Mouse (Mus musculus) midbrain, embryonic 14.5 days (tissue): ENCODE measurements around the gene Ctnnal1. TPM values are rescaled to one million over a fixed set of nuclear protein-coding genes. Genes with fewer than 3 reads are reported as not detected.

Experiments used
- ATAC-seq: fragments of 200-750 bp; cut with Nextera tagmentation; 2 replicates; pipeline ENCODE4 v1.8.0; 2017; ENCODE audit warnings: moderate number of reproducible peaks, moderate library complexity; ENCODE audit not compliant: low FRiP score, low TSS enrichment
- DNase-seq: peaks from one replicate; pipeline ENCODE4 v3.0.0-alpha.2; 2015
- H3K27ac ChIP-seq: fragments of 300-500 bp; sonication (generic); replicated peaks from 2 replicates; pipeline ENCODE4 v1.5.1; 2014; ENCODE audit warnings: mild to moderate bottlenecking, low read depth, low read length, moderate library complexity
- H3K27me3 ChIP-seq: fragments of 300-500 bp; sonication (generic); 2 replicates; pipeline ENCODE4 v1.6.1; 2014; ENCODE audit warnings: low read length, control low read depth, mixed read lengths; ENCODE audit not compliant: control insufficient read depth, insufficient read depth
- H3K36me3 ChIP-seq: fragments of 300-500 bp; sonication (generic); 2 replicates; pipeline ENCODE4 v1.6.1; 2014; ENCODE audit warnings: low read length, control low read depth; ENCODE audit not compliant: control insufficient read depth, insufficient read depth
- H3K4me1 ChIP-seq: fragments of 300-500 bp; sonication (generic); 2 replicates; pipeline ENCODE4 v1.6.1; 2014; ENCODE audit warnings: mild to moderate bottlenecking, antibody characterized with exemption, low read length, control low read depth; ENCODE audit not compliant: control insufficient read depth, insufficient read depth
- H3K4me2 ChIP-seq: fragments of 300-500 bp; sonication (generic); 2 replicates; pipeline ENCODE4 v1.6.1; 2014; ENCODE audit warnings: mild to moderate bottlenecking, low read length, moderate library complexity
- H3K4me3 ChIP-seq: fragments of 300-500 bp; sonication (generic); replicated peaks from 2 replicates; pipeline ENCODE4 v1.5.1; 2014; ENCODE audit warnings: low read depth, low read length
- H3K9ac ChIP-seq: fragments of 300-500 bp; sonication (generic); replicated peaks from 2 replicates; pipeline ENCODE4 v1.6.1; 2014; ENCODE audit warnings: mild to moderate bottlenecking, low read length, moderate library complexity
- H3K9me3 ChIP-seq: fragments of 300-500 bp; sonication (generic); 2 replicates; pipeline ENCODE4 v1.6.1; 2016; ENCODE audit warnings: low read length, control low read depth, mixed read lengths; ENCODE audit not compliant: control insufficient read depth
- WGBS: fragments of 180-500 bp; shearing (Covaris S2); extraction: QIAGEN DNeasy Blood & Tissue Kit; methylation state at CpG from one replicate; pipeline ENCODE4 v1.1.7; 2014; 5-methylcytosine and 5-hydroxymethylcytosine counted together
- polyA plus RNA-seq: library from polyadenylated mRNA; unstranded; fragments of >200 nt; fragmentation: Nextera tagmentation; extraction: Ambion mirVana; gene quantifications from 2 replicates; pipeline ENCODE4 v1.2.1, GENCODE M21; 2014

Ctnnal1 gene
- polyA plus RNA-seq, 1 experiment from 2014 or later: 13.0 TPM

DNA sequence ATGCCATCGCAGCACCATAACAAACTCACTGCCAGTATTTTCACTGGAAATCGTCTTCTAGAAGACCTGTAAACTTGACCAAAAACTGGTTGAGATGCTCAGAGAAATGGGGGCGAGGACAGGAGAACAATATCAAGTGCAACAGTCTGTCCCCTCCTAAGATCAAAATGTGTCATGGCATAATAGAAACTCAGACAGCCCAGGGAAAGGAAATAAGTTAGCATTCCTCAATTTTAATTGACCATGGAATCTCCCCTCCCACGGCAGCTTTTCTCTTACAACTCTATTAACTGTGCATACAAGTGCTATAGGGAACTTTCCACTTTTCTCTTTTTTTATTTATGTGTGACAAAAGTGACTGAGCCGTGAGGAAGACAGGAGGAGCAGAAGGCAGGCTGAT, 2.8 kb upstream of the Ctnnal1 start:
- no peak overlapping the region for H3K27ac ChIP-seq
- H3K9me3 ChIP-seq: no peaks in the 10 kb centered on the region
- H3K27me3 ChIP-seq: no peaks in the 10 kb centered on the region
- H3K9ac ChIP-seq: no peak overlapping the region
- H3K36me3 ChIP-seq: no peaks in the 10 kb centered on the region
- H3K4me1 ChIP-seq: peaks cover 15% of the 10 kb centered on the region
- DNase-seq: no peak
- WGBS: 67% methylated on average over 5 of the region's 5 CpGs
- no peak for ATAC-seq
- no peak overlapping the region for H3K4me3 ChIP-seq
- H3K4me2 ChIP-seq: no peak overlapping the region

- no peaks in the 10 kb centered on the region for H3K9me3 ChIP-seq
- no peak for DNase-seq
- no peaks in the 10 kb centered on the region for H3K36me3 ChIP-seq
- no peak overlapping the region for H3K9ac ChIP-seq
- H3K27ac ChIP-seq: no peak overlapping the region
- H3K4me3 ChIP-seq: no peak overlapping the region
- no peak for ATAC-seq
- peaks cover 15% of the 10 kb centered on the region for H3K4me1 ChIP-seq
- H3K27me3 ChIP-seq: no peaks in the 10 kb centered on the region
- WGBS: 47% methylated on average over 4 of the region's 4 CpGs
- H3K4me2 ChIP-seq: no peak overlapping the region
These were observed 983 bp upstream of the Ctnnal1 start for GRCm38 (mm10) chr4:56865971-56866370.

GRCm38 (mm10) chr4:56864417-56865001, 479 bp downstream of the Ctnnal1 start:
- WGBS: under 1% methylated on average over 49 of the region's 49 CpGs
- H3K4me3 ChIP-seq: peak overlapping the region; percentile 82

GRCm38 (mm10) chr4:56864016-56864415, 972 bp downstream of the Ctnnal1 start:
- ATAC-seq: no peak
- DNase-seq: peak; percentile 28
- no peaks in the 10 kb centered on the region for H3K9me3 ChIP-seq
- H3K27ac ChIP-seq: no peak overlapping the region
- peak overlapping the region; percentile 82 for H3K4me3 ChIP-seq
- peak overlapping the region; percentile 71 for H3K4me2 ChIP-seq
- no peaks in the 10 kb centered on the region for H3K27me3 ChIP-seq
- 45% methylated on average over 4 of the region's 4 CpGs for WGBS
- no peaks in the 10 kb centered on the region for H3K36me3 ChIP-seq
- H3K9ac ChIP-seq: peak overlapping the region; percentile 92
- H3K4me1 ChIP-seq: peaks cover 15% of the 10 kb centered on the region

More at GRCm38 (mm10) chr4:56864417-56865001, 479 bp downstream of the Ctnnal1 start:
- H3K9me3 ChIP-seq: no peaks in the 10 kb centered on the region
- peaks cover 15% of the 10 kb centered on the region for H3K4me1 ChIP-seq
- H3K27me3 ChIP-seq: no peaks in the 10 kb centered on the region
- peak overlapping the region; percentile 92 for H3K9ac ChIP-seq
- H3K27ac ChIP-seq: peak overlapping the region; percentile 82
- H3K4me2 ChIP-seq: peak overlapping the region; percentile 71
- no peaks in the 10 kb centered on the region for H3K36me3 ChIP-seq
- DNase-seq (peak; percentile 77), ATAC-seq (peak; percentile 70)

DNA sequence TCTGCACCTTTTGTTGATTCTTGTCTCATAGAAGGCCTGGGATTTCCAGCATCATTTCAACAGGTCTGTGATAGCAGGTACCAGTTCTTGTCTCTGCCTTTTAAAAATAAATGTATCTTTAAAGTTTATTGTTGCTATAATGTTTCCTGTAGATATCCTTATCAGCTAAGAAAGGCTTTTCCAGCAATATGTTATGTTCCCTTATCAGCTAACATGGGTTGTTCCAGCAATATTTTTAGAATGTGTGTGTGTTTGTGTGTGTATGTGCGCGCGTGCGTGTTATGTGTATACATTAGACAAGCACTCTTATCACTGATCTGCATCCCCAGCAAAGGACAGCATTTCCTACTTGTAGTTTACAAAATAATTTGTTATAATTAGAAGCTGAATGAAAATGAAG, 3.4 kb downstream of the Ctnnal1 start:
- no peak overlapping the region for H3K27ac ChIP-seq
- no peak overlapping the region for H3K4me2 ChIP-seq
- peaks cover 15% of the 10 kb centered on the region for H3K4me1 ChIP-seq
- no peaks in the 10 kb centered on the region for H3K36me3 ChIP-seq
- DNase-seq: no peak
- no peaks in the 10 kb centered on the region for H3K27me3 ChIP-seq
- 97% methylated on average over 4 of the region's 4 CpGs for WGBS
- no peak overlapping the region for H3K4me3 ChIP-seq
- no peak for ATAC-seq
- no peaks in the 10 kb centered on the region for H3K9me3 ChIP-seq
- H3K9ac ChIP-seq: no peak overlapping the region

- DNase-seq: no peak
- Histone ChIP-seq H3K36me3 (no peaks in the 10 kb centered on the region), H3K9ac (no peak overlapping the region), H3K9me3 (no peaks in the 10 kb centered on the region), H3K4me3 (no peak overlapping the region), H3K27me3 (no peaks in the 10 kb centered on the region), H3K4me1 (peaks cover 10% of the 10 kb centered on the region), H3K27ac (no peak overlapping the region), H3K4me2 (no peak overlapping the region)
- ATAC-seq: no peak
- 77% methylated on average over 9 of the region's 9 CpGs for WGBS
These were observed 6.3 kb downstream of the Ctnnal1 start for GRCm38 (mm10) chr4:56858733-56859132.

DNA sequence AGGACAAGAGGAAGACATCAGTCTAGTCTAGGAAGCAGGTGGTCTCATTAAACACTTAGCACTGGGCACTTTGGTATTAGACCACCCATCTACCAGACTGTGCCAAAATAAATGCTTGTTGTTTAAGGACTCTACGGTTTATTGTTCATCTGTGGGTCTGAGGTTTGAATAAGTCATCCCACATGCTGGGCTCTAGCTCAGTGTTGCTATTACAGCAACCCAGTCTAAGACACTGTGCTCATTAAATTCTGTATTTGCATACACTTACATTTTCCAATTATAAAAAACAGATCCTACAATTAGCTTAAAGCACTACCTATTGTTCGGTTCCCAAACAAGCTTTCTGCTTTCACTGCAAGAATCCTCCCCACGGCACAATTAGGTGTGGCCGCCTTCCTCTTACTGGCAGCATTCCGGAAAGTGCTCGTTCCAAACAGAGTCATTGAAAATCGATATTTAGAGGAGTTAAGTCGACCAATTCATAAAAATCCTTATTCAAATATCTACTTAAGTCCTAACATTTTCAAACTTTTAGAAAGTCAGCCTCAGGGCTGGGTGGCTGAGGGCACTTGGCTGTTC, 8.5 kb downstream of the Ctnnal1 start:
- Histone ChIP-seq H3K9me3 (no peaks in the 10 kb centered on the region), H3K4me3 (no peak overlapping the region), H3K27me3 (no peaks in the 10 kb centered on the region), H3K4me1 (no peaks in the 10 kb centered on the region), H3K4me2 (no peak overlapping the region), H3K9ac (no peak overlapping the region), H3K27ac (no peak overlapping the region), H3K36me3 (no peaks in the 10 kb centered on the region)
- 94% methylated on average over 8 of the region's 8 CpGs for WGBS
- no peak for ATAC-seq
- no peak for DNase-seq

- DNase-seq: no peak
- H3K4me1 ChIP-seq: no peaks in the 10 kb centered on the region
- H3K9ac ChIP-seq: no peak overlapping the region
- H3K27ac ChIP-seq: no peak overlapping the region
- no peak overlapping the region for H3K4me3 ChIP-seq
- H3K9me3 ChIP-seq: no peaks in the 10 kb centered on the region
- 97% methylated on average over 5 of the region's 5 CpGs for WGBS
- H3K27me3 ChIP-seq: no peaks in the 10 kb centered on the region
- no peaks in the 10 kb centered on the region for H3K36me3 ChIP-seq
- no peak for ATAC-seq
- no peak overlapping the region for H3K4me2 ChIP-seq
These were observed 9.1 kb downstream of the Ctnnal1 start for GRCm38 (mm10) chr4:56855935-56856334.

DNA sequence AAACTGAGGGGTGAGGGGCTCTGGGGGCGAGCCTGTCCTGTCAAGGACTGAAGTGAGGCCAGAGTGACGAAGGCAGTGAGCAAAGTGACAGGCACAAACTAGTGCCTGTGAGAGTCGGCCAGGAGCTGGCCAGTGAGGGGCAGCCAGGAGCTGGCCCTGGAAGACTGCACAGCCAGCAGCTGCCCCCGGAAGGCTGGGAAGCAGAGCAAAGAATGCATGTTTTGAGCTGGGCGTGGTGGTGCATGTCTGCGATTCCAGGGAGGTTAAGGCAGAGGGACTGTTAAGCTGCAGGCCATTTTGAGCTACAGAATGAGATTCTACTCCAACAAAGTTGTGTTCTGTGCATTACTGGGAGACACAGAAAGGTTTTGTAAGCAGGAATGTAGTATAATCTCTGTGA, 14.3 kb downstream of the Ctnnal1 start:
- Histone ChIP-seq H3K4me3 (no peak overlapping the region), H3K9ac (no peak overlapping the region), H3K27ac (no peak overlapping the region), H3K4me1 (no peaks in the 10 kb centered on the region), H3K27me3 (no peaks in the 10 kb centered on the region), H3K4me2 (no peak overlapping the region), H3K9me3 (no peaks in the 10 kb centered on the region), H3K36me3 (peaks cover 7% of the 10 kb centered on the region)
- peak; percentile 34 for DNase-seq
- WGBS: 28% methylated on average over 6 of the region's 6 CpGs
- ATAC-seq: no peak
